Mouse (Mus musculus): ENCODE results near the gene Mtfr2. TPM values are rescaled to one million over a fixed set of nuclear protein-coding genes. Genes with fewer than 3 reads are reported as not detected.

Gene Mtfr2
- polyA plus RNA-seq, 1 experiment = not detected

DNA sequence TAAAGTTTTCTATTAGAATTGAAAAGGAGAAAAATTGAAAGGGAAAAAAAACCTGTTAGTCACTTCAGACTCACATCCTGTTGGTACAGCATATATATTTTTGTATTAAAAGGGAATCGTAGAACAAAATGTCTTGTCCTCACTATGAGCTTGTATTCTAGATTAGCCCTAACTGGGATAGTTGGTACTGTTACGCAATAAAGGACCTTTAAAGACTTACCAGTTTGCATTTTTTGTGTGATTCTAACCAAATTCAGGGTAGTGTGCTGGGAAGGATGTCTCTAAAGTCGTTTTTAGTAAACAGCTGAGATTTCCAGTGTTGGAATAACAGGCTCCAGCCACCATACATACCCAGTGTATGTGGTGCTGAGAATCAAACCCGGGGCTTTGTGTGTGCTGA, 33.6 kb upstream of the Mtfr2 start:
- H3K27ac ChIP-seq (ENCODE audit: insufficient read depth, low read depth, low read length) = no peak overlapping the region
- no peak for TF ChIP-seq CTCF (IDR thresholded peaks at IDR 0.05; ENCODE audit: insufficient read depth, low read depth, low read length)
- no peak for TF ChIP-seq POLR2A (IDR thresholded peaks at IDR 0.05; ENCODE audit: insufficient read depth, low read depth, low read length)
- 0 out of 2 replicates have a peak, but pooled peaks cover 2% of the 10 kb centered on the region for H3K4me1 ChIP-seq (ENCODE audit: control insufficient read depth, insufficient read depth, low read length)
- no peak overlapping the region for H3K4me3 ChIP-seq (ENCODE audit: insufficient read depth, low read depth, low read length)
- 83% methylated on average over 4 of the region's 4 CpGs for WGBS

DNA sequence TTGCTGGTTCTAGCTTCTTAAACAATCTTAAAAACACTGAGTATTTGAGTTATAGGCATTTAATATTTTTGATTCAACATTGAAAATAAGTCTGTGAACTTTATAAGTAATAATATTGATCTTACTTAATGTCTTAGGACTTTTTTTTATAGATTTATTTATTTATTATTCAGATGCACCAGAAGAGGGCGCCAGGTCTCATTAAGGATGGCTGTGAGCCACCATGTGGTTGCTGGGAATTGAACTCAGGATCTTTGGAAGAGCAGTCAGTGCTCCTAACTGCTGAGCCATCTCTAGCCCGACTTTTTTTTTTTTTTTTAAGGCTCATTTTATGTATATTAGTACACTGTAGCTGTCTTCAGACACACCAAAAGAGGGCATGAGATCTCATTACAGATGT, 32.8 kb upstream of the Mtfr2 start:
- no peak overlapping the region for H3K4me3 ChIP-seq (ENCODE audit: insufficient read depth, low read depth, low read length)
- TF ChIP-seq POLR2A (IDR thresholded peaks at IDR 0.05; ENCODE audit: insufficient read depth, low read depth, low read length) (no peak), CTCF (IDR thresholded peaks at IDR 0.05; ENCODE audit: insufficient read depth, low read depth, low read length) (no peak)
- no peak overlapping the region for H3K27ac ChIP-seq (ENCODE audit: insufficient read depth, low read depth, low read length)
- H3K4me1 ChIP-seq (ENCODE audit: control insufficient read depth, insufficient read depth, low read length) = 0 out of 2 replicates have a peak, but pooled peaks cover 2% of the 10 kb centered on the region
- 58% methylated on average over 2 of the region's 2 CpGs for WGBS

DNA sequence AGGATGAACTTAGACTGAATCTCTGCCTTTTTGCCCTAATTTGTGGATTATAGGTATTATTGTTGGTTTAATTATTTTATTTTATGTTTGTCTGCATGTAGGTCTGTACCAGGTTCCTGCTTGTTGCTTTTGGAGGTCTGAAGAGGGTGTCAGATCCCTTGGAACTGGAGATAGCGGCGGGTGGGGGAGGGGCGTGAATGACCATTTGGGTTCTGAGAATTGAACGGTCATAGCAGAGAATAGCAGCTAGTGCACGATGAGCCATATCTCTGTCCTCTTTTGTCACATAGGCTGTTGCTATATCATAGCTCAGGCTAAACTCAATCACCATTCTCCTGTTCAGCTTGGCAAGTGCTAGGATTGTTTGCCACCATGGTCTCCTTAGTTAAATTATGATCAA, 30.1 kb upstream of the Mtfr2 start:
- Histone ChIP-seq H3K4me3 (ENCODE audit: insufficient read depth, low read depth, low read length) (no peak overlapping the region), H3K27ac (ENCODE audit: insufficient read depth, low read depth, low read length) (no peak overlapping the region), H3K4me1 (ENCODE audit: control insufficient read depth, insufficient read depth, low read length) (0 out of 2 replicates have a peak, but pooled peaks cover 2% of the 10 kb centered on the region)
- WGBS = 82% methylated on average over 5 of the region's 5 CpGs
- TF ChIP-seq CTCF (IDR thresholded peaks at IDR 0.05; ENCODE audit: insufficient read depth, low read depth, low read length) = no peak
- no peak for TF ChIP-seq POLR2A (IDR thresholded peaks at IDR 0.05; ENCODE audit: insufficient read depth, low read depth, low read length)

DNA sequence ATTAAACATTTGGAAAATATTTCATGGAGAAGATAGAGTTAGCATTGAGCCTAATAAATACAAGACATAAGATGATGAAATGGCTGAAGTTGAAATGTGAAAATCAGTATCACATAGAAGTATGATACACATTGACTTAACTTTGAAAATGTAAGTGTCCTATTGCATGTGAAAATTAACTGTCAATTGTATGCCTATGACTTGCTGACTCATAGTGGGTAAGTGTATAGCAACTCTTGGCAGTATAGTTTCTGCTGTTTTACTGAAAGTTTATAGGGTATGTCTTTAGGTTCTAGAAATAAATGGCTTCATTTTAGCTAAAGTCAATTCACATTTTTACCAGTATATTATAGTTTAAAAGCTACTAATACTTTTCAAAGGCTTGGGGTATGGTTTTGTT, 21.3 kb upstream of the Mtfr2 start:
- H3K4me1 ChIP-seq (ENCODE audit: control insufficient read depth, insufficient read depth, low read length) = no peaks in the 10 kb centered on the region
- no peak for TF ChIP-seq CTCF (IDR thresholded peaks at IDR 0.05; ENCODE audit: insufficient read depth, low read depth, low read length)
- no peak for TF ChIP-seq POLR2A (IDR thresholded peaks at IDR 0.05; ENCODE audit: insufficient read depth, low read depth, low read length)
- H3K27ac ChIP-seq (ENCODE audit: insufficient read depth, low read depth, low read length) = no peak overlapping the region
- H3K4me3 ChIP-seq (ENCODE audit: insufficient read depth, low read depth, low read length) = no peak overlapping the region

DNA sequence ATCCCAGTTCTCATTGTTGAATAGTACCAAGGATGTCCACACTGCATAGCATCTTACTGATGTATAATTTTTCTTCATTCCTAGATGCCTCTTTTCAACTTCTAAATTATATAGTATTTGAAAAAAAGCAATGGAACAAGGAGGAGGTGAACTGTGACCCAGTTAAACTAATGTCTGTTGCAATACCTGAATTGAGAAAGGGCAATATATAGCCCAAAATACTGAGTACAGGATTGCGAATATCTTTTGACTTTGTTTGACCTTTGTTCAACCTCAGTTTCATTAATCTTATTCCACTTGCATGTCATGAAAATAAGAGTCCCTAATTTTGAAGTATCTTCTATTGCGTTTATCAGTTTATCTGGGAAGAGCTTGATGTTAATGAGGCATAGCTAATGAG, 16.3 kb upstream of the Mtfr2 start:
- Histone ChIP-seq H3K4me3 (ENCODE audit: insufficient read depth, low read depth, low read length) (no peak overlapping the region), H3K27ac (ENCODE audit: insufficient read depth, low read depth, low read length) (no peak overlapping the region), H3K4me1 (ENCODE audit: control insufficient read depth, insufficient read depth, low read length) (no peaks in the 10 kb centered on the region)
- TF ChIP-seq POLR2A (IDR thresholded peaks at IDR 0.05; ENCODE audit: insufficient read depth, low read depth, low read length) (no peak), CTCF (IDR thresholded peaks at IDR 0.05; ENCODE audit: insufficient read depth, low read depth, low read length) (no peak)
- 89% methylated on average over 2 of the region's 2 CpGs for WGBS

DNA sequence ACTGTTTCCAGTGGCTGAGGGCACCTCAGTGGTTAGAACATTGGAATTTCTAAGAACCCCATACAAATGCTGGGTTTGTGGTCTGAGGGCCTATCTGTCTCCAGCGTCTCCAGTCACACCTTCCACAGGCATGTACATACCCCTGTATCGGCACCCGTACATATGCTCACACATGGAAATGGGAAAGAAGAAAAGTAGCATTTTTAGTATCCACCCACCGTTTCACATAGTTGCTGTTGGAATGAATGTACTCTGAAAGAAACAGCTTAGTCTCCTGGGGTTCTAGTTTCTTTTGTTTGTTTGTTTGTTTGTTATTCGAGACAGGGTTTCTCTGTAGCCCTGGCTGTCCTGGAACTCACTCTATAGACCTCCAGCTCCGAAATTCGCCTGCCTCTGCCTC, 9.7 kb upstream of the Mtfr2 start:
- no peak overlapping the region for H3K4me3 ChIP-seq (ENCODE audit: insufficient read depth, low read depth, low read length)
- 69% methylated on average over 7 of the region's 7 CpGs for WGBS
- H3K4me1 ChIP-seq (ENCODE audit: control insufficient read depth, insufficient read depth, low read length) = no peaks in the 10 kb centered on the region
- TF ChIP-seq POLR2A (IDR thresholded peaks at IDR 0.05; ENCODE audit: insufficient read depth, low read depth, low read length) (no peak), CTCF (IDR thresholded peaks at IDR 0.05; ENCODE audit: insufficient read depth, low read depth, low read length) (no peak)
- H3K27ac ChIP-seq (ENCODE audit: insufficient read depth, low read depth, low read length) = no peak overlapping the region

DNA sequence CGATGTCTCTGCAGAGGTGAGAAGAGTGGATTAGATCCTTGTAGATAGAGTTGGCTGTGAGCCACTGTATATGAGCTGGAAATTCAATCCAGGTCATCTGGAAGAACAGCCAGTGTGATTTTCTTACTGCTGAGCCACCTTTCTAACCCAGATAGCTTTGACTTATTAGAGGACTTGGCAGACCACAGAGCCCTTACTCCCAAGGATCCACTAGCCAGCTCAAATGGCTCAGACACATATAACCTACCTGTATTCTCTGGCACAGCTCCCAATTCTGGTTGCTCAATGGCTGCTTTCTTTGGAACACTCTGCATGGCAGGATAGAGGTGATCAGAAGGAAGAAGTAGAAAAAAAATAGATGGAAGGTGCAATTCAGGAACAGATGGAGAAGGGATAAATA, 1.8 kb upstream of the Mtfr2 start:
- 71% methylated on average over 1 of the region's 1 CpGs for WGBS
- Histone ChIP-seq H3K4me3 (ENCODE audit: insufficient read depth, low read depth, low read length) (no peak overlapping the region), H3K4me1 (ENCODE audit: control insufficient read depth, insufficient read depth, low read length) (peaks cover 3% of the 10 kb centered on the region), H3K27ac (ENCODE audit: insufficient read depth, low read depth, low read length) (no peak overlapping the region)
- TF ChIP-seq POLR2A (IDR thresholded peaks at IDR 0.05; ENCODE audit: insufficient read depth, low read depth, low read length) (no peak), CTCF (IDR thresholded peaks at IDR 0.05; ENCODE audit: insufficient read depth, low read depth, low read length) (no peak)

DNA sequence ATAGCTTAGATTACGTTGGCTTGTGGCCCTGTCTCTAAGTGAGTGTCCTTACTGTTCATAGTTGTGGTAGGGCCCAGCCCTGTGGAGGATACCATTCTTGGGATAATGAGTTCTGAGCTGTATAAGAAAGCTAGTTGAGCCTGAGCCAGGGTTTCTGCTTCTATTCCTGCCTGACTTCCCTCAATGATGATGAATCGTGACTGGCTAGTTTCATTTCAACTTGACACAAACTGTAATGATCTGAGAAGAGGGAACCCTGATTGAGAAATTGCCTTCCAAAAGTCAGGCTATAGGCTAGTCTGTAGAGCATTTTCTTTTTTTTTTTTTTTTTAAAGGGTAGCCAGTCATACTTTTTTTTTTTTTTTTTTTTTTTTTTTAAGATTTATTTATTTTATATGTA, 1.3 kb downstream of the Mtfr2 start:
- no peak overlapping the region for H3K4me3 ChIP-seq (ENCODE audit: insufficient read depth, low read depth, low read length)
- no peak for TF ChIP-seq CTCF (IDR thresholded peaks at IDR 0.05; ENCODE audit: insufficient read depth, low read depth, low read length)
- TF ChIP-seq POLR2A (IDR thresholded peaks at IDR 0.05; ENCODE audit: insufficient read depth, low read depth, low read length) = no peak
- 81% methylated on average over 2 of the region's 2 CpGs for WGBS
- H3K27ac ChIP-seq (ENCODE audit: insufficient read depth, low read depth, low read length) = no peak overlapping the region
- peaks cover 3% of the 10 kb centered on the region for H3K4me1 ChIP-seq (ENCODE audit: control insufficient read depth, insufficient read depth, low read length)

DNA sequence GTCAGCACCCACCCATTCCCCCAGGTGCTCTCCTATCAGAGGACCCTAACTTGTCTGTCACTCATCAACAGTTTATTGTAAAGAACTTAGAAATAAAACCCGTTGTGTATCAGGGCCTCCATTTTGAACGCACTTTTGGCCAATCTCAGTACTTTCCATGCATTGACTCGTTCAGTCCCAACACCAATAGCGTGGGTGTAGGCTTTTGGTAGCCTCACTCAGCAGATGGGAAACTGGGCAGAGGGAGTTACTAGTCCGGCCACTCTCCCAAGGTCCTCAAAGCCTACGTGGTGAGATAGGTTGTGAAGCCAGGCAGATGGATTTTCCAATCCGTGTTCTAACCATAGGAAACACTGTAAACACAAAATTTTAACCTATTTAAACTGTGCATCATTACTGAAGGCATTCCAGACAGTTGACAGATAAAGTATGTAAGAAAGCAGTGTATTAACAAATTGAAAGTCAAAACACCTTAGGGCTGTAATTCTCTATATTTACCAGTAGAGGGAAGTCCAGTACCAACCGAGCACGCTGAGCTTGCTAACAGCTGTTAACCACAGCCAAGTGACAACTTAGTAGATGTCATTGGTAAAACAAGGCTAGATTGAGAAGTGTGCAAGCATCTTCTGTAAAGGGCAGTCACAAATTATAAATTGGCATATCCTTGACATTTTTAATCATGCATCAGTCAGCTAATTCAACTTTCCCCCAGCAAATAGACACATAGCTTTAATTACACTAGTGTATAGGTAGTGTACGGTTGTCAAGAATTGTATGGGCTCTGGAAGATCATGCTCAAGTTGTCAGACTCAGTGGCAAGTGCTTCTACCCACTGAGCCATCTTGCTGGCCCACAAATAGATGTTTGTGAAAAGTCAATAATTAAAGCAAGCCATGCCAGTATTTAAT, 14.2 kb downstream of the Mtfr2 start:
- WGBS = 62% methylated on average over 10 of the region's 10 CpGs
- Histone ChIP-seq H3K4me3 (ENCODE audit: insufficient read depth, low read depth, low read length) (no peak overlapping the region), H3K27ac (ENCODE audit: insufficient read depth, low read depth, low read length) (no peak overlapping the region), H3K4me1 (ENCODE audit: control insufficient read depth, insufficient read depth, low read length) (no peaks in the 10 kb centered on the region)
- TF ChIP-seq POLR2A (IDR thresholded peaks at IDR 0.05; ENCODE audit: insufficient read depth, low read depth, low read length) = no peak
- TF ChIP-seq CTCF (IDR thresholded peaks at IDR 0.05; ENCODE audit: insufficient read depth, low read depth, low read length) = no peak
